Mouse (Mus musculus): ENCODE data around the gene Gcdh. TPM values are rescaled to one million over a fixed set of nuclear protein-coding genes. Genes with fewer than 3 reads are reported as not detected.

Gcdh gene
- 35.5 and 39.1 TPM in 2 replicates for polyA plus RNA-seq (2015; fragmentation: Nextera tagmentation; extraction: Ambion mirVana)

DNA sequence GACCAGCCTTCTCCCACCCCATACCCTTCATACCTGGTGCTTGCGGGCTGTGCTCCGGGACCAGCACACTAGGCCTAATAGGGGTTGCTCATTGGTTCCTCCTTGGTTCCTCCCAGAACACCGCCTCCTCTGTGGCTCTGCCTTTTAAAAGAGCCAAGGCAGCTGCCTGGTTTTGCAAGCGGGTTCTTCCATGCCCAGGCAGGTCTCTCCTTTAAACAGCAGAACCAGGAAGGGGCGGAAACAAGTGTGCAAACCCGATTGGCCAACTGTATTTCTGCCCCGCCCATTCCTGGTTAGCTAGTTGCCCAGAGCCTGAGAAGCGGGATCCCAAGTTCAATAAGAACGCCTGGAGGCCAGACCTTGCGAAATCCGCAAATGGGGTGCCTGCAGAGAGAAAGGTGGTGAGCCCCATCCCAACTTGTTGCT is at the start of gene Gcdh:
Gene Gcdh (minus strand): TSS at position 213 of the 426 bp plus-strand sequence.
- H3K27ac ChIP-seq (ENCODE audit: low read length) = no peak within 1 kb of the TSS
- 0% methylated on average over 11 of the region's 11 CpGs for WGBS
- H3K4me1 ChIP-seq (replicated peaks; ENCODE audit: control insufficient read depth, insufficient read depth, low read length) = peaks cover 11% of the 10 kb centered on the region
- H3K27me3 ChIP-seq (replicated peaks; ENCODE audit: control insufficient read depth, insufficient read depth, low read length) = no peaks in the 10 kb centered on the region
- no peaks in the 10 kb centered on the region for H3K36me3 ChIP-seq (ENCODE audit: control insufficient read depth, insufficient read depth)
- H3K9me3 ChIP-seq (ENCODE audit: control insufficient read depth, low read length) = no peaks in the 10 kb centered on the region
- peak; percentile 100 for ATAC-seq
- peak within 1 kb of the TSS; percentile 86 for H3K4me3 ChIP-seq (replicated peaks; ENCODE audit: low read length)
- H3K4me2 ChIP-seq (ENCODE audit: low read length) = peak within 1 kb of the TSS; percentile 96
- H3K9ac ChIP-seq (replicated peaks; ENCODE audit: low read depth, low read length) = peak within 1 kb of the TSS; percentile 85

DNA sequence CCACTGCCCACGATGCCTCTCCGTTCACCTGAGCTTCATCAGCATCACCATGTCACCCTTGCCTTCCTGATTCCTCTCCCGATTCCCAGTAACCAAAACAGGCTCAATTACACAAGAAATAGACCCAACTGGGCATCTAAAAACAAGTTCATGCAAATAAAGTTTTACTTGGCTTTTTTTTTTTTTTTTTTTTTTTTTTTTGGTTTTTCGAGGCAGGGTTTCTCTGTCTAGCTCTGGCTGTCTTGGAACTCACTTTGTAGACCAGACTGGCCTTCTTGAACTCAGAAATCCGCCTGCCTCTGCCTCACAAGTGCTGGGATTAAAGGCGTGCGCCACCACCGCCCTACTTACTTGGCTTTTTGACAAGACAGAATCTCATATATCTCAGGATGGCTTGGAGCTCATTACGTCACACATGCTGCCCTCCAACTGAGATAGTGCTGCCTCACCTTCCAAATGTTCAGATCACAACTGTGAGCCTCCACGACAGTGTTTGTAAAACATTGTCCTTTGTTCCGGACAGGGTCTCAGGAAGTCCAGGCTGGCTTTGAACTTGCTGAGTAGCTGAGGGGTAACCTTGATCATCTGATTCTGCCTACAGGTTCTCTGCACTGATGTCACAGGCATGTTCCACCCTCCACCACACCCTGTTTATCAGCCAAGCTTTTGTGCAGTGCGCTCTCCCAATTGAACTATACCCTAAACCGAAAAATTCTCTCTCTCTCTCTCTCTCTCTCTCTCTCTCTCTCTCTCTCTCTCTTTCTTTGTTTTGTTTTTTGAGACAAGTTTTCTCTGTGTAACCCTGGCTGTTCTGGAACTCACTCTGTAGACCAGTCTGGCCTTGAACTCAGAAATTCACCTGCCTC is 44.1 kb upstream of the Gcdh start:
- H3K4me1 ChIP-seq (replicated peaks; ENCODE audit: control insufficient read depth, insufficient read depth, low read length) = peaks cover 31% of the 10 kb centered on the region
- peak overlapping the region; percentile 85 for H3K4me2 ChIP-seq (ENCODE audit: low read length)
- 62% methylated on average over 13 of the region's 13 CpGs for whole genome bisulfite sequencing
- H3K9ac ChIP-seq (replicated peaks; ENCODE audit: low read depth, low read length) = peak overlapping the region; percentile 35; the same call in 1 of the 2 replicates
- H3K4me3 ChIP-seq (replicated peaks; ENCODE audit: low read length) = peak overlapping the region; percentile 83
- 0 out of 2 replicates have a peak overlapping the region, but pooled peaks have one; percentile 30 for H3K27ac ChIP-seq (ENCODE audit: low read length)
- no peak for ATAC-seq
- no peaks in the 10 kb centered on the region for H3K9me3 ChIP-seq (ENCODE audit: control insufficient read depth, low read length)
- no peaks in the 10 kb centered on the region for H3K27me3 ChIP-seq (replicated peaks; ENCODE audit: control insufficient read depth, insufficient read depth, low read length)
- no peaks in the 10 kb centered on the region for H3K36me3 ChIP-seq (ENCODE audit: control insufficient read depth, insufficient read depth)

DNA sequence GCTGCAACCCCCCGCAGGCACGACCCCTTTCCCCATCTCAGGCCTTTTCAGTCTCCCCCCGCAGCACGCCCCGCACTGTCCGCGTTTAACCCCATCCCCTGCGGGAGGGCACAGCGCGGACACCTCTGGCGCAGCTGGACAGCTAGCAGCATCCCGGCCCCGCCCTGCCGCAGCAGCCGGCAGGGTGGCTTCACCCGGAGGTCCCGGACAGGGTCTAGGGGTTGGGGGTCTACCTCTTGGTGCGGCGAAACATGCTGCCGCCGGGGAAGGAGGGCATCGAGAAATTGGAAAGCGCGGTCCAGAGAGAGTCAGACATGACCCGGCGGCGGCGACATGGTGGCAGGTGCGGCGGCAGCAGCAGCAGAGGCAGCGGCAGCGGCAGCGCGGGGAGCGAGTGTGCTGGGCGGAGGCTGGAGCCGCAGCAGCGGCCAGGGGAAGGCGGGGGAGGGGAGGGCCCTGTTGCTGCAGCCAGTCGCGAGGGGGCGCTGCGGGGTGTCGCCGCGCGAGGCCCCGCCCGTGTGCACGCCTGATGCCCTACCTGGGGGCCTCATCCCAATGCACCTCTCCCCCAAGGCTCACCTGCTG is 43.3 kb upstream of the Gcdh start, which contains the start of gene Mast1:
Gene Mast1 (minus strand): TSS at position 398 of the 585 bp plus-strand sequence.
- H3K4me3 ChIP-seq (replicated peaks; ENCODE audit: low read length) = peak within 1 kb of the TSS; percentile 83
- no peaks in the 10 kb centered on the region for H3K27me3 ChIP-seq (replicated peaks; ENCODE audit: control insufficient read depth, insufficient read depth, low read length)
- no peaks in the 10 kb centered on the region for H3K36me3 ChIP-seq (ENCODE audit: control insufficient read depth, insufficient read depth)
- H3K27ac ChIP-seq (ENCODE audit: low read length) = peak within 1 kb of the TSS; percentile 87
- 0% methylated on average over 36 of the region's 50 CpGs for WGBS
- peak within 1 kb of the TSS; percentile 93 for H3K9ac ChIP-seq (replicated peaks; ENCODE audit: low read depth, low read length)
- H3K4me2 ChIP-seq (ENCODE audit: low read length) = peak within 1 kb of the TSS; percentile 85
- peaks cover 31% of the 10 kb centered on the region for H3K4me1 ChIP-seq (replicated peaks; ENCODE audit: control insufficient read depth, insufficient read depth, low read length)
- peak; percentile 73 for ATAC-seq
- no peaks in the 10 kb centered on the region for H3K9me3 ChIP-seq (ENCODE audit: control insufficient read depth, low read length)

DNA sequence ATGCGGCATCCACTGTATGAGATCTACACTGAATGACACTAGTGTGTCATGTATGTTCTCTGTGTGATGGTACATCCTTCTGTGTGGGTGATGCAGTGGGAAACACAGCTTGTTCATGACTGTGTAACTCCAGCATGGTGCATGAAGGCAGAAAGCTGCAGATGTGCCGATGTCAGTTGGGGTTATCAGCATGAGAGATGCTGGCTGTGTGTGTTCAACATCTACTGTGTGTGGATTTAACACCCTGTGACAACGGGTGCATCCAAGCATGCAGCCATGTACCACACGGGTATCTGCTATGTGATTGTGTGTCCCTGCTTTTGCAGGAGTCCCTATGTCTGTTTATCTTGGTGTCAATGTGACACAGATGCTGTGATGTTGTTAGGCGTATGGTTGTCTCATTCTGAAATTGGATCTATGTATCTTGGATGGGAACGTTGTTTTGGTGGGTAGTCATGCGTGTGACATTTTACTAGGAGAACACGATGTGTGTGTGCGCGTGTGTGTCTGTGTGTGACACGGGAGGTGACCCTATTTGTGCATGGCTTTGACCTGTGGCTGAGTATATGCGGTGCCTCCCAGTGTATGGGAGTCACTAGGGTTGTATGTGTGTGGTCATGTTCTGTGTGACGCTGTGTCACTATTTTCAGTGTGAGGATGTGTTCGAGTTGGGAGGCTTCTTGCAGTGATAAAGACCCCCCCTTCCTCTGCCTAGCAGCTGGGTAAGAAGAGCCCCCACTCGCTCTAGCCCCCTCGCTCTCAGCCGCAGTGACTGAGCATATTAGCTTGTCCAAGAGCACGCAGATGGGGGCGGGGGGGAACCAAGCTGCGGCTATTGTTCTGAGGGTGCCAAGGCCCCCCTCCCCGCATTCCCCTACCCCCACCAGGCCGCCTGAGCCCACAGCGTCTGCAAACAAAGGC is 42.6 kb upstream of the Gcdh start:
- ATAC-seq = peak; percentile 44
- peak overlapping the region; percentile 85 for H3K4me2 ChIP-seq (ENCODE audit: low read length)
- H3K9ac ChIP-seq (replicated peaks; ENCODE audit: low read depth, low read length) = peak overlapping the region; percentile 93
- H3K4me3 ChIP-seq (replicated peaks; ENCODE audit: low read length) = peak overlapping the region; percentile 83
- H3K36me3 ChIP-seq (ENCODE audit: control insufficient read depth, insufficient read depth) = no peaks in the 10 kb centered on the region
- no peaks in the 10 kb centered on the region for H3K9me3 ChIP-seq (ENCODE audit: control insufficient read depth, low read length)
- H3K27me3 ChIP-seq (replicated peaks; ENCODE audit: control insufficient read depth, insufficient read depth, low read length) = no peaks in the 10 kb centered on the region
- peak overlapping the region; percentile 87 for H3K27ac ChIP-seq (ENCODE audit: low read length)
- H3K4me1 ChIP-seq (replicated peaks; ENCODE audit: control insufficient read depth, insufficient read depth, low read length) = peaks cover 31% of the 10 kb centered on the region
- 11% methylated on average over 23 of the region's 23 CpGs for WGBS

DNA sequence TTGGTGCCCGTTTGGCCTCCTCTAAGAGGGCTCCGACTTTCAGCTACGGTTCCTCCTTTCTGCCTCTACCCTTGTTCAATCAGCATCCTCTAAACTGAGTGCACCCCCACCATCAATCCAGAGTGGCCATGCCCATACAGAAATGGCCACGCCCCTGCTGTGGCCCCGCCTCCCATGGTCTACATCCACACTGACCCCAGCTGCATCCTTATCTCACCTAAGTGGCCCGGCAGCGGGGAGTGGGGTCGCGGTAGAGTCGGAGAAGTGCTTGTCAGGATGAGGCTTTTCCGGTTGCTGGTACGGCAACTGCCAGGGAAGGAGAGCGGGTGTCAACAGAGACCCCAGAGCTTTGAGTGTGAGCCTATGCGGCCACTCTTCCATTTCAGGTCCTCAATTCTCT is 41.8 kb upstream of the Gcdh start:
- H3K36me3 ChIP-seq (ENCODE audit: control insufficient read depth, insufficient read depth) = no peaks in the 10 kb centered on the region
- peaks cover 31% of the 10 kb centered on the region for H3K4me1 ChIP-seq (replicated peaks; ENCODE audit: control insufficient read depth, insufficient read depth, low read length)
- H3K27ac ChIP-seq (ENCODE audit: low read length) = peak overlapping the region; percentile 24; the same call in 1 of the 2 replicates
- peak overlapping the region; percentile 93 for H3K9ac ChIP-seq (replicated peaks; ENCODE audit: low read depth, low read length)
- H3K9me3 ChIP-seq (ENCODE audit: control insufficient read depth, low read length) = no peaks in the 10 kb centered on the region
- H3K27me3 ChIP-seq (replicated peaks; ENCODE audit: control insufficient read depth, insufficient read depth, low read length) = no peaks in the 10 kb centered on the region
- peak overlapping the region; percentile 85 for H3K4me2 ChIP-seq (ENCODE audit: low read length)
- 14% methylated on average over 14 of the region's 14 CpGs for WGBS
- no peak for ATAC-seq
- H3K4me3 ChIP-seq (replicated peaks; ENCODE audit: low read length) = peak overlapping the region; percentile 83

DNA sequence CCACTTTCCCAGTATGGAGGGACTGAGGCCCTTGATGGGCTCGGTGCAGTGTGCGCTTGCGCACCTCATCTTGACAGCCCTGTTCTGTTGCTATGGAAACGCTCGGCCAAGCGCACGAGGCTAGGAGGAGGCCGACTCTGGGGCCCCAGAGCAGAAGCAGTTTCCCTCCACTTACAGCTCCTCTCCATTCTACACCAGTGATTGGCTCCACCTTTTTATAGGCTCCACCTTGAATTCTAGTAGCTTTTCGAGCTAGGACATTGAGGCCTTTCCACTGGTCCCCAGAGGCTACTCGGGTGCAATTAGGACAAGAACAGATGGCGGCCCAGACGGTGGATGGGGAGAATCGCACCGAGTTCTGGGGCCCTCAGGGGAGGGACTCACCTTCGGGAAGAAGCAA is 41.1 kb upstream of the Gcdh start:
- under 1% methylated on average over 15 of the region's 15 CpGs for WGBS

DNA sequence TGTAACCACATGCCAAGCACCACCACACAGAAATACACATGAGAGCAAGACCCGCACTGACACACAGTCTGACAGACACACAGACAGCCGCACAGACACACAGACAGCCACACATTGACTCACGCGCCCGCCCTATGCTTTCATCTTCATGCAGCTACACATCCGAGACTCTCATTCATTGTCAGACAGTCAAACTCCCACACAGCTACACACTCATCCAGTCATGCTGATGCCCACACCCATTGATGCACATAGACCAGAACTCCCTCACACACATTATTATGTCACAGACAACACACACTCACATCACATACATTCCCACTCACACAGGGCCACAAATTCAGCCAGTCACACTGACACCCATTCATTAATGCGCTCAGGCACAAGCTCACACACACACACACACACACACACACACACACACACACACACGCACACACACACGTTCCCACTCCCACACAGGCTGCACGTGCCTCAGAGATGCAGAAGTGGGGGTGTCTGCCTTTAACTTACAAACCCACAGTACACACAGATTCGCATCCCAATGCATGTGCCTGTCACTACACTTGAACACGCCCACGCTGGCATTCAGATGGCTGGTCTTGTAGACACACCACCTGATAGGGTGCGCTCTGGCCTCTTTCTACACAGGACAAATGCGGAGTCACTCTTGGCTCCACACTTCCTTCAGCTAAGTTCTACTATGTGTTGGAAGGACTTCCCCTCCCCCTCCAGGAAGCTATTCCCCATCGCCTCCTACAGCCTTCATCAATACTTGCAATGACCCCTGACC is 40.2 kb upstream of the Gcdh start:
- Histone ChIP-seq H3K27me3 (replicated peaks; ENCODE audit: control insufficient read depth, insufficient read depth, low read length) (no peaks in the 10 kb centered on the region), H3K9ac (replicated peaks; ENCODE audit: low read depth, low read length) (no peak overlapping the region), H3K4me2 (ENCODE audit: low read length) (peak overlapping the region; percentile 85), H3K36me3 (ENCODE audit: control insufficient read depth, insufficient read depth) (no peaks in the 10 kb centered on the region), H3K4me1 (replicated peaks; ENCODE audit: control insufficient read depth, insufficient read depth, low read length) (peaks cover 35% of the 10 kb centered on the region), H3K4me3 (replicated peaks; ENCODE audit: low read length) (peak overlapping the region; percentile 83), H3K27ac (ENCODE audit: low read length) (no peak overlapping the region), H3K9me3 (ENCODE audit: control insufficient read depth, low read length) (no peaks in the 10 kb centered on the region)
- ATAC-seq = no peak
- WGBS = 87% methylated on average over 16 of the region's 16 CpGs

More for the DNA sequence above, 41.1 kb upstream of the Gcdh start:
- peak; percentile 58 for ATAC-seq
- peaks cover 31% of the 10 kb centered on the region for H3K4me1 ChIP-seq (replicated peaks; ENCODE audit: control insufficient read depth, insufficient read depth, low read length)
- peak overlapping the region; percentile 85 for H3K4me2 ChIP-seq (ENCODE audit: low read length)
- H3K9ac ChIP-seq (replicated peaks; ENCODE audit: low read depth, low read length) = peak overlapping the region; percentile 93; the same call in 1 of the 2 replicates
- H3K27me3 ChIP-seq (replicated peaks; ENCODE audit: control insufficient read depth, insufficient read depth, low read length) = no peaks in the 10 kb centered on the region
- H3K27ac ChIP-seq (ENCODE audit: low read length) = no peak overlapping the region
- H3K9me3 ChIP-seq (ENCODE audit: control insufficient read depth, low read length) = no peaks in the 10 kb centered on the region
- no peaks in the 10 kb centered on the region for H3K36me3 ChIP-seq (ENCODE audit: control insufficient read depth, insufficient read depth)
- H3K4me3 ChIP-seq (replicated peaks; ENCODE audit: low read length) = peak overlapping the region; percentile 83

DNA sequence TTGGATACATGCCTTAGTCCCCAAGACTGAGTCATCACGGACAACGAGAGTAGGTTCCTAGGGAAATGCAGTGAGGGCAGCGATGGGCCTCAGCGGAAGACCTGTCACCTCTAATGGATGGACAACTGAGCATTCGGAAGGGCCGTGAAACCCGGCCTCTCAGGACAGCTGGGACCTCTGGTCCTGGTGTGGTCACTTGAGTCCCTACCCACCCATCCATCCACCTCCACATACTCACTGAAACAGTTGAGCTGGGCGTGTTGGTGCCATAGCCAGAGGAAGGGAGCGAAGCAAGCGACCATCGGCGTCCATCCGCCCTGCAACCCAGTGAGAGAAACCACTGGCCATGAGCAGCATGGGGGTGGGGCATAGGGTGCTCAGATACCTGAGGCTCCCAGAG is 36.9 kb upstream of the Gcdh start:
- Histone ChIP-seq H3K4me1 (replicated peaks; ENCODE audit: control insufficient read depth, insufficient read depth, low read length) (peaks cover 30% of the 10 kb centered on the region), H3K36me3 (ENCODE audit: control insufficient read depth, insufficient read depth) (peaks cover 3% of the 10 kb centered on the region)

More for the DNA sequence above, 36.9 kb upstream of the Gcdh start:
- no peak overlapping the region for H3K27ac ChIP-seq (ENCODE audit: low read length)
- no peak overlapping the region for H3K4me3 ChIP-seq (replicated peaks; ENCODE audit: low read length)
- H3K9me3 ChIP-seq (ENCODE audit: control insufficient read depth, low read length) = no peaks in the 10 kb centered on the region
- no peak for ATAC-seq
- H3K27me3 ChIP-seq (replicated peaks; ENCODE audit: control insufficient read depth, insufficient read depth, low read length) = no peaks in the 10 kb centered on the region
- WGBS = 95% methylated on average over 13 of the region's 13 CpGs
- H3K4me2 ChIP-seq (ENCODE audit: low read length) = no peak overlapping the region
- no peak overlapping the region for H3K9ac ChIP-seq (replicated peaks; ENCODE audit: low read depth, low read length)

All from forebrain, embryonic 16.5 days (tissue).